Mouse (Mus musculus) bone marrow macrophage, adult 2 months (primary cell): ENCODE measurements around the gene Stk16.

Source experiments
- CTCF ChIP-seq: IDR thresholded peaks from 2 replicates; pipeline ENCODE4 v1.5.1; 2012; ENCODE audit warnings: low read depth, mild to moderate bottlenecking, low read length, moderate library complexity
- POLR2A ChIP-seq: IDR thresholded peaks from 2 replicates; pipeline ENCODE4 v1.6.1; 2012; ENCODE audit warnings: mild to moderate bottlenecking, low read depth, low read length, borderline replicate concordance

- TF ChIP-seq CTCF (no peak), POLR2A (no peak)
These were observed 10.9 kb downstream of the Stk16 start for GRCm38 (mm10) chr1:75221538-75221937.
